In genomic region chr11:67566704-67567103, GRCm38 (mm10) we compare ENCODE assay signal across 29 mouse cellular contexts.
DNase-seq lines count a peak whose midpoint lies in the region; ATAC-seq lines count a peak whose summit lies in the region.
"Had no signal": no experiment of that assay in that cellular context is flagged by ENCODE, and none has a peak within 500 bp of the region (broad histone marks: within the 10 kb centered on the region; RNA-seq: fewer than 3 reads in every experiment).

No protein-coding gene starts in this region.

- H3K4me2 ChIP-seq in heart, embryonic 15.5 days, result no peak overlapping the region
- H3K4me2 ChIP-seq in hindbrain, embryonic 13.5 days, result no peak overlapping the region
- H3K4me2 ChIP-seq: embryonic facial prominence, embryonic 12.5 days; embryonic facial prominence, embryonic 15.5 days; heart, embryonic 12.5 days; hindbrain, embryonic 12.5 days had no signal

- 0 out of 2 replicates have a peak, but pooled peaks have one; percentile 19 for ATAC-seq in heart, embryonic 15.5 days (replicated peaks; ENCODE audit: insufficient number of reproducible peaks, insufficient read depth, low FRiP score, low read depth)
- ATAC-seq in hindbrain, embryonic 13.5 days (ENCODE audit: low FRiP score), result no peak
- ATAC-seq in granulocyte monocyte progenitor cell, adult 5-6 weeks (replicated peaks; ENCODE audit: poor library complexity, severe bottlenecking), result peak; percentile 19
- ATAC-seq in megakaryocyte progenitor cell, adult 5-6 weeks (replicated peaks; ENCODE audit: poor library complexity), result peak; percentile 29
- ATAC-seq: activated CD4-positive, CD25-positive, alpha-beta regulatory T cell, adult 4 months; CD4-positive, CD25-positive, alpha-beta regulatory T cell, adult 4 months; forebrain, embryonic 14.5 days; forebrain, postnatal 0 days; hindbrain, embryonic 16.5 days; inflammation-experienced regulatory T-cells, adult 6 months; intestine, embryonic 16.5 days had no signal

- H3K27ac ChIP-seq in heart, embryonic 15.5 days, result no peak overlapping the region
- H3K27ac ChIP-seq in hindbrain, embryonic 10.5 days, result 0 out of 2 replicates have a peak overlapping the region, but pooled peaks have one; percentile 75
- no peak overlapping the region for H3K27ac ChIP-seq in hindbrain, embryonic 13.5 days
- H3K27ac ChIP-seq: embryonic facial prominence, embryonic 12.5 days; embryonic facial prominence, embryonic 15.5 days; hindbrain, embryonic 12.5 days had no signal

- H3K4me3 ChIP-seq in heart, embryonic 15.5 days, result no peak overlapping the region
- H3K4me3 ChIP-seq in hindbrain, embryonic 10.5 days, result no peak overlapping the region
- H3K4me3 ChIP-seq in hindbrain, embryonic 13.5 days, result no peak overlapping the region
- H3K4me3 ChIP-seq: embryonic facial prominence, embryonic 12.5 days; embryonic facial prominence, embryonic 15.5 days; heart, embryonic 12.5 days; hindbrain, embryonic 12.5 days had no signal

- no peaks in the 10 kb centered on the region for H3K36me3 ChIP-seq in heart, embryonic 15.5 days
- no peaks in the 10 kb centered on the region for H3K36me3 ChIP-seq in hindbrain, embryonic 10.5 days
- no peaks in the 10 kb centered on the region for H3K36me3 ChIP-seq in hindbrain, embryonic 13.5 days
- H3K36me3 ChIP-seq: embryonic facial prominence, embryonic 12.5 days; embryonic facial prominence, embryonic 15.5 days; heart, embryonic 12.5 days; hindbrain, embryonic 12.5 days had no signal

- DNase-seq in heart, adult 9 months (ENCODE audit: low spot score in 2 of 2), result no peak
- DNase-seq in hindbrain, embryonic 10.5 days (ENCODE audit: low spot score), result no peak
- no peak for DNase-seq in kidney, postnatal 10 days
- DNase-seq in spleen, adult 12 weeks (ENCODE audit: low spot score), result no peak
- DNase-seq: adrenal gland, adult 8-10 months; adrenal gland, postnatal 25 days; cerebellum, adult 18-20 months; cerebellum, adult 9-10 months; cerebellum, postnatal 14 days; forebrain, postnatal 0 days; gastrocnemius, postnatal 10 days; gastrocnemius, postnatal 36 days; heart, postnatal 10 days; heart, postnatal 4 days; kidney, adult 18-20 months had no signal

- no peaks in the 10 kb centered on the region for H3K27me3 ChIP-seq in heart, embryonic 15.5 days
- H3K27me3 ChIP-seq in hindbrain, embryonic 10.5 days (ENCODE audit: insufficient read depth, poor library complexity, severe bottlenecking), result no peaks in the 10 kb centered on the region
- H3K27me3 ChIP-seq in hindbrain, embryonic 13.5 days, result no peaks in the 10 kb centered on the region
- H3K27me3 ChIP-seq: embryonic facial prominence, embryonic 12.5 days; embryonic facial prominence, embryonic 15.5 days; heart, embryonic 12.5 days; hindbrain, embryonic 12.5 days had no signal

- peaks cover 41% of the 10 kb centered on the region for H3K4me1 ChIP-seq in heart, embryonic 15.5 days (replicated peaks)
- peaks cover 48% of the 10 kb centered on the region for H3K4me1 ChIP-seq in hindbrain, embryonic 10.5 days (replicated peaks)
- H3K4me1 ChIP-seq in hindbrain, embryonic 13.5 days (replicated peaks), result peaks cover 18% of the 10 kb centered on the region

- WGBS in heart, embryonic 15.5 days, result 45% methylated on average over 5 of the region's 5 CpGs
- 80% methylated on average over 5 of the region's 5 CpGs for WGBS in hindbrain, embryonic 10.5 days
- WGBS in hindbrain, embryonic 13.5 days, result 82% methylated on average over 5 of the region's 5 CpGs

- no peaks in the 10 kb centered on the region for H3K9me3 ChIP-seq in heart, embryonic 15.5 days (replicated peaks)
- no peaks in the 10 kb centered on the region for H3K9me3 ChIP-seq in hindbrain, embryonic 10.5 days
- H3K9me3 ChIP-seq in hindbrain, embryonic 13.5 days, result no peaks in the 10 kb centered on the region
- H3K9me3 ChIP-seq: embryonic facial prominence, embryonic 12.5 days; embryonic facial prominence, embryonic 15.5 days; heart, embryonic 12.5 days; hindbrain, embryonic 12.5 days had no signal

- H3K9ac ChIP-seq in heart, embryonic 15.5 days, result no peak overlapping the region
- no peak overlapping the region for H3K9ac ChIP-seq in hindbrain, embryonic 13.5 days
- H3K9ac ChIP-seq: embryonic facial prominence, embryonic 12.5 days; embryonic facial prominence, embryonic 15.5 days; forebrain, postnatal 0 days; heart, embryonic 12.5 days; hindbrain, embryonic 12.5 days had no signal
